ENCODE assay signal across 9 mouse cellular contexts in genomic region chr2:3710521-3710920, GRCm38 (mm10).
"Had no signal": no experiment of that assay in that cellular context is flagged by ENCODE, and none has a peak within 500 bp of the region (broad histone marks: within the 10 kb centered on the region; RNA-seq: fewer than 3 reads in every experiment).

No protein-coding gene starts in this region.

- ATAC-seq: lung, postnatal 0 days had no signal

- DNase-seq: kidney, adult 2 months; kidney, postnatal 14 days; lung, adult 2 months; lung, postnatal 36 days; midbrain, embryonic 14.5 days; spleen, adult 18-20 months; thymus, adult 18-20 months; thymus, postnatal 36 days had no signal
